Mouse (Mus musculus) ES-Bruce4 (cell line): ENCODE results near the gene Ppp2r5b. TPM values are rescaled to one million over a fixed set of nuclear protein-coding genes. Genes with fewer than 3 reads are reported as not detected.

Experiments
- H3K27ac ChIP-seq: 2 replicates; pipeline ENCODE4 v1.5.1; 2012; ENCODE audit warnings: low read length, inconsistent platforms; ENCODE audit not compliant: insufficient read depth
- H3K27me3 ChIP-seq: 2 replicates; pipeline ENCODE4 v1.6.1; 2012; ENCODE audit warnings: mild to moderate bottlenecking, low read length, inconsistent platforms; ENCODE audit not compliant: control insufficient read depth, poor library complexity, insufficient read depth, severe bottlenecking
- H3K36me3 ChIP-seq: 2 replicates; pipeline ENCODE4 v1.6.1; 2012; ENCODE audit warnings: inconsistent platforms, mild to moderate bottlenecking, low read length, moderate library complexity; ENCODE audit not compliant: control insufficient read depth, poor library complexity, insufficient read depth, severe bottlenecking
- H3K4me1 ChIP-seq: one replicate; pipeline ENCODE4 v1.8.1; 2011; ENCODE audit warnings: low read length; ENCODE audit not compliant: control insufficient read depth, insufficient read depth
- H3K4me3 ChIP-seq: 2 replicates; pipeline ENCODE4 v1.5.1; 2011; ENCODE audit warnings: low read depth, mild to moderate bottlenecking, low read length
- H3K9ac ChIP-seq: 2 replicates; pipeline ENCODE4 v1.6.1; 2012; ENCODE audit warnings: low read depth, mild to moderate bottlenecking, inconsistent platforms; ENCODE audit not compliant: poor library complexity, severe bottlenecking
- H3K9me3 ChIP-seq: replicated peaks from 2 replicates; pipeline ENCODE4 v1.6.1; 2012; ENCODE audit warnings: mild to moderate bottlenecking, low read length, inconsistent platforms; ENCODE audit not compliant: control insufficient read depth, poor library complexity, insufficient read depth, severe bottlenecking
- CTCF ChIP-seq: IDR thresholded peaks from one replicate; pipeline ENCODE4 v1.8.1; 2011; ENCODE audit warnings: low read depth, low read length
- EP300 ChIP-seq: IDR thresholded peaks from 2 replicates; pipeline ENCODE4 v1.6.1; 2011; ENCODE audit warnings: low read depth, low read length; ENCODE audit not compliant: insufficient read depth
- POLR2A ChIP-seq: IDR thresholded peaks from one replicate; pipeline ENCODE4 v1.8.1; 2011; ENCODE audit warnings: low read length; ENCODE audit not compliant: insufficient read depth
- polyA plus RNA-seq: library from polyadenylated mRNA; stranded (reverse); fragments of >200 nt; gene quantifications from 2 replicates; pipeline ENCODE4 v1.2.4, GENCODE M21; 2011; ENCODE audit warnings: low read depth; ENCODE audit not compliant: missing spikeins, insufficient read depth, insufficient read length

Gene Ppp2r5b
- polyA plus RNA-seq, 1 experiment: 12.2 TPM

DNA sequence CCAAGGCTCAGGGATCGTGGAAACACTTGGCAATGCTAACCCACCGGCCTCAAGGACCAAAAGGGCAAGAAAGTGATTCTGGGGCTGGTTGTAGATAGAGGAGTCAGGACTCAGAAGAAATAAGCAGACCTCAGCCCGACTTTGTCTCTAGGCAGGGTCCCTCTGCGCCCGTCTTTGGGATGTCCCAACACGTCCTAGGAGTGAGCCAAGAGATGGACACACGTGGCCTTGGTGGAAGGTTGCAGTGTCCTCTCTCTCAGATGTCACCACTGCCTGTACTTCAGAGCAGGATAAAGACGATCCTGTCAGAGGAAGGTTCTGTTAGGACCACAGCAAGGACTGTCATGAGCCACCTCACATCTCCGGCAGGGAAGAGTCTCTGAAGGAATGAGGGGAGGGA, 35.0 kb upstream of the Ppp2r5b start:
- H3K27ac ChIP-seq: peak overlapping the region; percentile 94
- H3K9ac ChIP-seq: peak overlapping the region; percentile 21
- H3K36me3 ChIP-seq: no peaks in the 10 kb centered on the region
- no peaks in the 10 kb centered on the region for H3K27me3 ChIP-seq
- no peaks in the 10 kb centered on the region for H3K9me3 ChIP-seq
- peaks cover 14% of the 10 kb centered on the region for H3K4me1 ChIP-seq
- H3K4me3 ChIP-seq: no peak overlapping the region
- TF ChIP-seq EP300 (0 out of 2 replicates have a peak, but pooled peaks have one; percentile 4), CTCF (no peak), POLR2A (no peak)

GRCm38 (mm10) chr19:6269798-6270475, 34.3 kb upstream of the Ppp2r5b start:
- Histone ChIP-seq H3K27ac (peak overlapping the region; percentile 94), H3K36me3 (no peaks in the 10 kb centered on the region), H3K9me3 (no peaks in the 10 kb centered on the region), H3K4me3 (no peak overlapping the region), H3K27me3 (no peaks in the 10 kb centered on the region), H3K9ac (0 out of 2 replicates have a peak overlapping the region, but pooled peaks have one; percentile 8), H3K4me1 (peaks cover 14% of the 10 kb centered on the region)
- no peak for TF ChIP-seq CTCF
- 0 out of 2 replicates have a peak, but pooled peaks have one; percentile 55 for TF ChIP-seq EP300

DNA sequence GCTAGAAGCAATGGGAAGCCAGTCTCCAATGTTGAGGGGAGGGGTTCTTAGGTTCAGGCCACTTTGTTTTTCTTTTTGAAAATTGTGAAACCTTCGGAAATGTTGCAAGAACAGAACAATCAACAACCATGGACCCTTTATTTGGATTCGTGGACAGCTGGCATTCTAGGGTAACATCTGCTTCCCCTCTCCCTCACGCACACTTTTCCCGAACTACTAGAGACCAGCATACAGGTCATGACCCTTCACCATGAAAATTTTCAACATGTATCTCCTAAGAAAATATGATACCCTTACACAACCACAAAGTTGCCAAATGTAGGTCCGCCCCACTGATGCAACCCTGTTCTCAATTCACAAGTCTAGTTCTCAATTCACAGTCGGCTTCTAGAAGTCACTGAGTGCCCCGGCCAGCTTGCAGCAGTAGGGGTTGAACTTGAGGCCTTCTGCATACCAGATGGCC, 33.0 kb upstream of the Ppp2r5b start:
- Histone ChIP-seq H3K27me3 (no peaks in the 10 kb centered on the region), H3K9me3 (no peaks in the 10 kb centered on the region), H3K27ac (no peak overlapping the region), H3K36me3 (no peaks in the 10 kb centered on the region), H3K9ac (no peak overlapping the region), H3K4me3 (no peak overlapping the region), H3K4me1 (peaks cover 14% of the 10 kb centered on the region)
- TF ChIP-seq EP300 (no peak), CTCF (no peak), POLR2A (no peak)

DNA sequence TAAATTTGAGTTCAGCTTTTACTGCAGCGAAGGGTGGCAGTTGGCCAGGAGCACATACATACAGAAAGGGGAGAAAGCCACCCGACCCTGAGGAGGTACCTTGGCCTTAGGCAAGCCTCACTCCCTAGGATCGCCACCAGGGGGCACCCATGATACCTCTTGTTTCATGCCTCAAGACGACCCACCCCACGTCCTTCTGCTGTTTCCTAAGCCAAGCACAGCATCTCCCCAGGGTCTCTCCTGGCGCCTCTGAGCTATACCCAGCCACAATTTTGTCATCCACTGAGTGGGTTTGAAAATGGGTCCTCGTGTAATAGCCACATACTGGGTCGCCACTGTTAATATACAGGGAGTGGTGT, 32.5 kb upstream of the Ppp2r5b start:
- no peak overlapping the region for H3K27ac ChIP-seq
- no peaks in the 10 kb centered on the region for H3K36me3 ChIP-seq
- no peak overlapping the region for H3K9ac ChIP-seq
- no peaks in the 10 kb centered on the region for H3K27me3 ChIP-seq
- H3K4me3 ChIP-seq: no peak overlapping the region
- TF ChIP-seq POLR2A (no peak), CTCF (peak; percentile 89)
- peaks cover 14% of the 10 kb centered on the region for H3K4me1 ChIP-seq
- no peaks in the 10 kb centered on the region for H3K9me3 ChIP-seq

DNA sequence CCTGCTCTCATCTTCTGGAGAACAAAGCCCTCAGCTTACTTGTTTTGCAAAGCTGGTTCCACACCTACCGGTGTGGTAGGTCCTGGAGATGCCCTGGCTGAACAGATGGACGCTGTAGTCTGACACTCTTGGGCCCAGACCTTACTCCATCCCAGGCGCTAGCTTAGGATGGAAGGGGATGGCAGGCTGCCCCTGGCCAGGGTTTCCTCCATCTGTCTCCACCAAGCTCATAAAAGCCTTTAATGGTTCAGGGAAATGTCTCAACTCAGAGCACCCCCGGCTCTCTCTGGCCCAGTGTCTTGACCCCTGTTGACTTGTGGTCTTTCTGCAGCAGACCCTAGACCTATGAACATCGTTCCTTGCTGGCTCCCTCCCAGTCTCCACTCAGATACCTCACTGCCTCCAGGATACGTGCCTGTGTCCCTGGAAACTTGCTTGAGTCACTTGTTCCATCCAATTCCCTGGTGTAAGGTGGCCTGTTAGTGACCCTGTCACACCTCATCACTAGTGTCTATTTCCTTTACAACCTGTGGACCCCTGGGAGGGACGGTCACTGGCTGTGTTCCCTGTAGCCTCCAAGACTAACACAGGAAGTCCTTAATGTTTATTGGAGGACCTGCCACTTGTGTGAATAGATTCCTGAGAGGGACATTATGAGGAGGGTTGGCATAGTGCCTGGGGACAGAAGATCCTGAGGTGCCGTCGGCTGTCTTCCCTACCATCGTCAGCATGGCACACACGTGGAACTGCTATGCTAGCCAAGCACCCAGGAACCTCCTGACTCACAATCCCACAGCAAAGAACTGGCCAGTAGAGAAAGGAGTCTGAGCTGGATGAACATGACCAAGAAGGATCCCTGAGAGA, 31.9 kb upstream of the Ppp2r5b start:
- Histone ChIP-seq H3K36me3 (no peaks in the 10 kb centered on the region), H3K27ac (no peak overlapping the region), H3K4me1 (peaks cover 14% of the 10 kb centered on the region), H3K27me3 (no peaks in the 10 kb centered on the region), H3K9ac (no peak overlapping the region), H3K4me3 (no peak overlapping the region), H3K9me3 (no peaks in the 10 kb centered on the region)
- no peak for TF ChIP-seq POLR2A
- no peak for TF ChIP-seq EP300
- no peak for TF ChIP-seq CTCF

GRCm38 (mm10) chr19:6265727-6266182, 30.1 kb upstream of the Ppp2r5b start:
- Histone ChIP-seq H3K9me3 (no peaks in the 10 kb centered on the region), H3K4me3 (no peak overlapping the region), H3K9ac (no peak overlapping the region), H3K36me3 (no peaks in the 10 kb centered on the region), H3K27ac (no peak overlapping the region), H3K27me3 (no peaks in the 10 kb centered on the region), H3K4me1 (peaks cover 6% of the 10 kb centered on the region)
- TF ChIP-seq POLR2A (no peak), EP300 (no peak), CTCF (no peak)
